Mouse (Mus musculus) embryonic stem cell, embryonic (primary cell): ENCODE data around the gene Cspg4.

Experiments
- CTCF ChIA-PET, 4 experiments: fragments of 300-600 bp in 2 of 4; fragments of 350-600 bp in 2 of 4; sonication (Branson Sonifier 250); formaldehyde crosslinking; loops; one replicate each; lab custom pipeline; 2022; ENCODE audit warnings: inconsistent platforms in 2 of 4; lab: Charles Lee
- POLR2A ChIA-PET, 4 experiments: fragments of 300-600 bp in 2 of 4; fragments of 350-600 bp in 2 of 4; sonication (Branson Sonifier 250); formaldehyde crosslinking; loops; one replicate each; lab custom pipeline; 2022; ENCODE audit warnings: antibody characterized with exemption in 4 of 4, inconsistent platforms in 1 of 4; lab: Charles Lee

The Cspg4 gene

DNA sequence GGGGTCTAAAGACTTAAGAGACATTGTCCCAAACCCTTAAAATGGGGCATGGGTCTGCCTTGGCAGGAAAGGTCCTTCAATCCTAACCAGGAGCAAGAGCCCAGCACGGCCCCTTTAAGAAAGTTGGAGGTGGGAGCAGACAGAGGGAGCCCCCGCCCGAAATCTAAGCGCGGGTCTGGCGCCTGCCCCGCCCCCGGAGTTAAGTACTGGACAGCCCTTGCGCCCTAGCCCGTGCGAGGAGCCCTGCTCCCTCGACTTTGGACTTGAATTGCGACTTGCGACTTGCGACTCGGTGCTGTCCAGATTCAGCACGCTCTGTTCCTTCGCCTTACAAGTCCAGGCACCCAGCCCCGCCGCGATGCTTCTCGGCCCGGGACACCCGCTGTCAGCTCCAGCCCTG is at the start of gene Cspg4:
TSS of gene Cspg4 (plus strand) at position 202 of the 400 bp plus-strand sequence.
- POLR2A ChIA-PET = no interaction called here
- CTCF ChIA-PET = interaction anchor here in 3 of 4 experiments (0.5 to 1.5 kb wide), 4 partner anchors 18 to 86 kb away, joined by 3 to 5 read pairs (median 4); partner anchors contain the start of gene Snupn (in 1 of the 3)

DNA sequence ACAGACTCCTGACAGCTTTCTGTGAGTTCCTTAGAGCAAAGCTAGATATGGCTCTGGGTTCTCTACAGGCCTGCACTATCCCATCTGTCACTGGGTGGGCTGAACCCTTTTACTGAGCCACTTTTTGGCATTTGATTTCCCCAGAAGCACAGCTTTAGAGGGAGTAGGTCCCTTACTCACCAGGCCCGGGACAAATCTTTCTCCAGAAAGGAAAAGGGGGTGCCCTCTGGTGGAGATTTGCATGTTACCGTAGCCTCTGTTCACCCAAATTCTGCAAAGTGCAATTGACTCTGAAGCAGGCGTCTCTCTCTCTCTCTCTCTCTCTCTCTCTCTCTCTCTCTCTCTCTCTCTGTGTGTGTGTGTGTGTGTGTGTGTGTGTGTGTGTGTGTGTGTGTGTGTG is 39.9 kb upstream of the Cspg4 start:
- CTCF ChIA-PET = interaction anchor here (0.6 to 2.1 kb wide), 29 partner anchors 9 to 1008 kb away, joined by 3 to 11 read pairs (median 4); partner anchors contain the start of gene Lingo1 (in 1 of the 4)
- POLR2A ChIA-PET = no interaction called here

DNA sequence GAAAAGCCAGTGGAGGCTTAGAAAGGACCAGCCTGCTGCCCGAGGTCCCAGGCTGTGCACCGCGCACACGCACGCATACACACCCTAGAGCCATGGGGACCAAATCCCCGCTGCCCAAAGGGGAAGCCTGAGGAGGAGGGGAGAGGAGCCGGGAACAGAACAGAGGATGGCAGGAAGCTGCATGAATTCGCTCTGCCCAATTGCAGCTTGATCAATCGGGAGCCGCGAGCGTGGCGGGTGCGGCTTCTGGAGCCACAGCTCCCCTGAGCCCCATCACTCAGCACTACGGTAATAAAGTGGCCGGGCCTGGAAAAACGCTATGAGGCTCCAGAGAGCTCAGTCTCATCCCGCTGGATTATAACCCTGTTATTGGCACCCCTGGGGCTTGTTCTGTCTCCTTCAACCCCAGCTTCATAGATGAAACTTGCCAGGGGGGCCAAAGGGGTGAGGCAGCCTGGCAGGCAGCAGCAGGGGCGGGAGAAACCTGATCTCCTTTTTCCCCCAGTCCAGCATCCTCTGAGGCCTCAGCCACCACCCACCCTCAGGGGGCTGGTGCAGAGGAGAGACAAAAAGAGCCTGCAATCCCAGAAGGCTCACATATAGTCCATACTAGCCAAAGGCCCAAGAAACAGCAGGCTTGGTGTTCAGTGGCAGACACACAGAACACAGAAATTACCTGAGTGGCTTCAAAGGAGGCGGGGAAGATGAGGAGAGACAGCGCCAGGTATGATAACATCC is 39.2 kb upstream of the Cspg4 start:
- ChIA-PET CTCF (interaction anchor here in 3 of 4 experiments (0.6 to 2.1 kb wide), 17 partner anchors 12 to 434 kb away, joined by 3 to 11 read pairs (median 3); partner anchors contain the start of gene Lingo1 (in 1 of the 3)), POLR2A (no interaction called here)

DNA sequence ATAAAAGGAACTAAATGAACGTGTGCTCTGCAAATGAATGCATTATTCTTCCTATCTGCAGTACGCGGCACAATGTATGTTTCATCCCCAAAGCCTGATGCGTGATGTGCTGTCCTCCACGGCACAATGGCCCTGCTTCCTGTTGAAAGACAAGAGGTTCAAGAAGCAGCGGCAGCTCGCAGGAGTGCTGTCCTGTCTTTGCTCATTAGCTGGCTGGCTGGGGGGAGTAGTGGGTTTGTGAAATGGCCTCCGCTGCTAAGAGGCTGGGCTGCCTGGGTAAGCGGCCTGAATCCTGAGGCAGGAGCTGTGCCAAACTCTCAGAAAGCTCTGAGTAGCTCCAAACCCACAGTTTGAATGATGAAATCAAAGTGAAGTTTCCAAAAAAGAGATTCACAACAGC is 36.7 kb upstream of the Cspg4 start:
- POLR2A ChIA-PET = interaction anchor here in 2 of 4 experiments (0.6 to 1.6 kb wide), 4 partner anchors 61 to 1711 kb away, joined by 3 to 7 read pairs (median 3); no protein-coding TSS in a partner anchor
- CTCF ChIA-PET = interaction anchor here in 1 of 4 experiments (0.7 kb wide), 1 partner anchor 220 kb away, joined by 6 read pairs; no protein-coding TSS in a partner anchor

DNA sequence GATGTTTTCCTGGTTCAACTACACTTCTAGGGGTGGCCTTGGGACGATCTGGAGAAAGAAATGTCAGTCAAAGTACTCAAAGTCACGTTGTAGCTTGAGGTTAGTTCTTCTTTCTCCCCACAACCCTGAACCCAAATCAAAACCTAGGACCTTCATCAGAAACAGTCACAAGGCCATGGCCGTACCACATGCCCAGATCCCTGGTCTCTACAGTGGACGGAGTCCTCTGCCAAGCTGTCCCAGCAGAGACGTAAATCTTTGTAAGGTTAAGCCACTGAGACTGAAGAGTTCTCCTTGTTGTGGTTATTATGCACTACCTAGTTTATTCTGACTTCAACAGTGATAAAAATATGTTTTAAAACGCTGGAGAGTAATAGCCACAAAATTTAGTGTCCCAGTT is 36.0 kb upstream of the Cspg4 start:
- POLR2A ChIA-PET = interaction anchor here in 1 of 4 experiments (1.6 kb wide), 1 partner anchor 61 kb away, joined by 3 read pairs; no protein-coding TSS in a partner anchor

DNA sequence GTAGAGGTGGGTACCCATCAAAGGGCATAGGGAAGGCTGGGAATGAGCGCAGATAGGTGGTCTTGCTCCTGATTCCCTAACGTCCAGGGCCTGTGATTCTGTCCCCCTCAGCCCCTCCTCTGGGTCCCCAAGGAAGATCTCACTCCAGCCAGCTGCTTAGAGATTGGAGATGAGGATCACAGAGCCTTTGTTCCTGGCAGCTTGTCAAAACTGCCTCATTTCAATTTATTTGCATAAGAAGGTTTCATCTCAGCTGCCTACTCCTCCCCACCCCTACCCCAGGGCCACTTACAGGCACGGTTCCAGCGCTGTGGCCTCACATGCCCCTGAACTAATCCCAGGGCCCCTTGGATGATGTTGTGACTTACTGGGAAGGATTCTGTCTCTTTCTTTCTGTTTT is 34.7 kb upstream of the Cspg4 start:
- ChIA-PET CTCF (interaction anchor here (0.5 to 1.8 kb wide), 13 partner anchors 13 to 1747 kb away, joined by 3 to 7 read pairs (median 4); no protein-coding TSS in a partner anchor), POLR2A (interaction anchor here in 3 of 4 experiments (0.6 to 1.6 kb wide), 6 partner anchors 17 to 892 kb away, joined by 3 to 5 read pairs (median 3); partner anchors contain the start of gene Scaper (in 1 of the 3))

More for the DNA sequence above, 36.0 kb upstream of the Cspg4 start:
- CTCF ChIA-PET = interaction anchor here in 1 of 4 experiments (1.8 kb wide), 1 partner anchor 19 kb away, joined by 6 read pairs; no protein-coding TSS in a partner anchor

DNA sequence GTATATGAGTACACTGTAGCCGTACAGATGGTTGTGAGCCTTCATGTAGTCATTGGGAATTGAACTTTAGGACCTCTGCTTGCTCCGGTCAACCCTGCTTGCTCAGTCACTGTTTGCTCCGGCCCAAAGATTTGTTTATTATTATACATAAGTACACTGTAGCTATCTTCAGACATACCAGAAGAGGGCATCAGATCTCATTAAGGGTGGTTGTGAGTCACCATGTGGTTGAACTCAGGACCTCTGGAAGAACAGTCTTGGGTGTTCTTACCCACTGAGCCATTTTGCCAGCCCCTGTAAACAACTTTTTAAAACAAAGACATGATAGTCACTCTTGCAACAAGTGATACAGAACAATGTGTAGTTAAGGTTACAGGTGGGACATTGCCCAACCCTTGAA is 32.9 kb upstream of the Cspg4 start:
- ChIA-PET CTCF (interaction anchor here in 3 of 4 experiments (0.7 to 2.3 kb wide), 5 partner anchors 12 to 563 kb away, joined by 3 to 10 read pairs (median 4); no protein-coding TSS in a partner anchor), POLR2A (interaction anchor here in 1 of 4 experiments (1.4 kb wide), 1 partner anchor 11 kb away, joined by 3 read pairs; no protein-coding TSS in a partner anchor)

DNA sequence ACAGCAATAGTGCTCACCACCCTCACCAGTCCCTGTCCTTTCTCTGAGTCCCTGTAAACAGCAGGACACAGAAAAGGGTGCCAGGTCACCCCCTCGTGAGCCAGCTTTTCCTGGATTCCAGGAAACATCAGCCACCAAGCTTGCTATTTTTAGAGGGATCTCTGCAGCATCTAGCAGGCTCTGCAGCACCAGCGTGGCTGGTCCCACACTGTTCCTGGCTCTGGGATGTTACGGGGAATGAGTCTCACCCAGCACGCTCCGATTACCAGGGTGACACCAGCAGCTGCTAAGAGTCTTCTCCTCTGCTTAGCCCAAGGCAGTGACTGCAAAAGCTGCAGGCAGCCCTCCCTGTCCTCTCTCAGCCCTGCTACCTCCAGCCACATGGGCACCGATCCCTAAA is 31.9 kb upstream of the Cspg4 start:
- ChIA-PET POLR2A (interaction anchor here in 1 of 4 experiments (0.5 to 0.6 kb wide), 2 partner anchors 298 to 384 kb away, joined by 4 to 5 read pairs; no protein-coding TSS in a partner anchor), CTCF (interaction anchor here in 3 of 4 experiments (0.6 to 2.3 kb wide), 5 partner anchors 11 to 35 kb away, joined by 3 to 10 read pairs (median 4); no protein-coding TSS in a partner anchor)

DNA sequence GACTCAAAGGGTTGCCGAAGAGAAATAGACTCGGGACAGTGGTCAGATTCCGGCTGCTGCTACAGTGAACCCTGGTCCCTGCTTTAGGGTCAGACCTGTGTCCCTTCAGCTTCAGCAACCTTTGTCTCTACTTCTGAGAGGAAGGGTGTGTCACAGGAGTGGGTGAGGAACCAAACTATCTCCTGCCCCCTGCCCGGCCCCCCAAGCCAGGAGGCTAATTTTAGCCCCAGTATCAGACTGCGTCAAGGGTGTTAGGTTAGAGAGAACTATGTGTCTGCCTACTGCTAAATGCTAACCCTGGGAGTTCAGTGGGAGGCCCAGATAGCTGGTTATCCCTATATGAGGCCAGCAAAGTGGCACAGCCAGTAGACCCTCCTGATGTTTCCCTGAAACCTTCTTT is 29.7 kb upstream of the Cspg4 start:
- POLR2A ChIA-PET = interaction anchor here in 1 of 4 experiments (0.7 kb wide), 1 partner anchor 38 kb away, joined by 3 read pairs; no protein-coding TSS in a partner anchor
- CTCF ChIA-PET = interaction anchor here in 2 of 4 experiments (0.6 to 0.8 kb wide), 2 partner anchors 12 to 1443 kb away, joined by 3 read pairs; no protein-coding TSS in a partner anchor

DNA sequence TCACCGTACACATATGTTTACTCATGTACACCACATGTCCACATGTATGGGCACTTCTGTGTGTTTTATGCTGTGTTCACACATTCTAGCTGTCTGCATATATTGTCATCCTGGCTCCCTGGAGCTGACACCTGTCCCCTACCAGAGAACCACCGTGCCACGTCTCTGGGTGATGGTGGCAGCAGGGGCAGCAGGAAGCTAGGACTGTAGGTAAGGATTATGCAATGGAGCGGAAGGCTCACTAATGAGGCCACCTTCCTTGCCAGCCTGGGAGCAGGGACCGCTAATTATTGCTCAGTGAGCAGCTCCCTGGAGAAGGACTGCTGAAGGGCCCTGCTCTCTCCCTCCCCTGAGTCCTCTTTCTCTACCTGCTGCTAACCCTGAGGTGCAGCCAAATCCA is 24.1 kb upstream of the Cspg4 start:
- POLR2A ChIA-PET = no interaction called here

DNA sequence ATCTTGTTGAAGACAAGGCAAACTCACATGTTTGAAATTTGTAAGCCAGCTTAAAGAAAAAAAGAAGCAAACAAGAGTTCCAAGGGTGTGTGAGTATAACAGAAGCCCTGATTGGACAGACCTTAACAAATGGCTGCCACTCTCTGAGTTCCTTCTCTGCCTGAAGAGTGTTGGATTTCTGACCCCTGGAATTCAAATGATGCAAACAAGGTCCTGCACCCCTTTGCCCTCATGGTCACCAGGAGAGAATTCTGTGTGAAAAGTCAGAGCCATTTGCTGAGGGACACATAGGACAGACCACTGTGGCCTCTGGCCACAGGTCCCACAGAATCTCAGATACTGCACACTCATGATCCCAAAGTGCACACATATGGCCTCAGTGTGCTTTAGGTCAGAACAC is 23.0 kb upstream of the Cspg4 start:
- ChIA-PET POLR2A (no interaction called here), CTCF (no interaction called here)

More for the DNA sequence above, 24.1 kb upstream of the Cspg4 start:
- CTCF ChIA-PET = no interaction called here

DNA sequence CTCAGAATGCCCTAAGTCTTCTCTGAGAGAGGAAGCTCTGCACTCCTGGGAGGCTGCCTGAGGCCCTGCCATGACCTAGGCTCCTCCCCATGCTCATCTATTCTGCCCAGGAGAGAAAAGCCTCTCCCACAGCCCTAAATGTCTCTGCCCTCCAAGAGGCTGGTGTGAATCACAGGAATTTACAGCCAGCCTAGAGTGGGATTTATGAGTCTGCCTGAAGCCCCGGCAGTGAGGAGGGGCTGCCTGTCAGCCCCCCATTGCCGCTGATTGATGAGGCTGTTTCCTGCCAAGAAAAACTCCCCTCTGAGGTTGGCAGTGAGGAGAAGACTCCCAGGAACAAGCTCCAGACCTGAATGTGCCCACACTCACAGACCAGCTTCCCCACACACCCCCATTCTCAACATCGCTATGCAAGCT is 22.5 kb upstream of the Cspg4 start:
- CTCF ChIA-PET = no interaction called here
- POLR2A ChIA-PET = no interaction called here

DNA sequence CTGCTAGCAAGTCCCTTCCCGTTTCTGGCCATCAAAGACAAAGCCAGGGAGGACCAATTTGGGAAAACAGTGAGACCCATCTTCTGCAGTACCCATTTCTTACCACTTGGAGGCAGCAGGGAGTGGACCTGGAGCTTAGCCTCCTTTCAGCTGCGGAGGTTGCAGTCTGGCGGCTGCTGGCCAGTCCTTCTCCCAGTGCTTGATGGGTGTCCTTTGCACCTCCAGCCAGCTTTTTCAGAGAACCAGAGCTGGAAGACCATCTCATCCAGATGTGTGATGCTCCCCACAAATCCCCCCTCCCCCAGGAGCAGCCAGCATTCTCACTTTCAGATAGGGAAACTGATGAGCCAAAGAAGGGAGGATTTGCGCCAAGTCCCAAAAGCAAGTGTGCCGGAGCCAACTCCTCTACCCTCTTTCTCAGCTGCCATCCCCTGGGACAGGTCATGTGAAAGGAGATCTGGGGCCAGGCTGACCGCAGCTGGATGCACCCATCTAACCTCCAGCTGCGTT is 21.1 kb upstream of the Cspg4 start:
- ChIA-PET CTCF (interaction anchor here (0.5 to 2.0 kb wide), 29 partner anchors 9 to 654 kb away, joined by 3 to 17 read pairs (median 4); partner anchors contain the start of gene Ptpn9 (in 1 of the 4)), POLR2A (interaction anchor here in 1 of 4 experiments (1.5 kb wide), 1 partner anchor 42 kb away, joined by 5 read pairs; no protein-coding TSS in a partner anchor)

DNA sequence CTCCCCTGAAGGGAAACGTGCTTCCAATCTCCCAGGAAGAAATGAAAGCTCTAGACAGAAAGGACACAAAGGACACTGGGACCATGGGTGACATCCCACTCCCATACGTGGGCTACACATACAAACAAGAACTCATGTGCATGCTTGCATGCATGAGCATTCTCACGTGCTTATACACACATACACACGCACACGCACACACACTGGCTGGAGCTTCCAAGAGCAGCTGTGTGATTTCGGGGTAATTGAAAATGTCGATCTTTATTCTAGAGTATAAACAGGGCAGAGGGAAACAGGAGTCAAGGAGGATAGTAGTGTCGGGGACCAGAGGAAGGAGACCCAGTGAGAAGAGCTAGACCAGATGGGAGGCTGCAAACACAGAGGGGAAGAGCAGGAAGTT is 20.2 kb upstream of the Cspg4 start:
- CTCF ChIA-PET = interaction anchor here in 3 of 4 experiments (0.5 to 2.0 kb wide), 10 partner anchors 16 to 212 kb away, joined by 3 to 17 read pairs (median 4); no protein-coding TSS in a partner anchor
- POLR2A ChIA-PET = interaction anchor here in 1 of 4 experiments (0.6 to 1.5 kb wide), 3 partner anchors 31 to 191 kb away, joined by 3 to 5 read pairs (median 3); no protein-coding TSS in a partner anchor

DNA sequence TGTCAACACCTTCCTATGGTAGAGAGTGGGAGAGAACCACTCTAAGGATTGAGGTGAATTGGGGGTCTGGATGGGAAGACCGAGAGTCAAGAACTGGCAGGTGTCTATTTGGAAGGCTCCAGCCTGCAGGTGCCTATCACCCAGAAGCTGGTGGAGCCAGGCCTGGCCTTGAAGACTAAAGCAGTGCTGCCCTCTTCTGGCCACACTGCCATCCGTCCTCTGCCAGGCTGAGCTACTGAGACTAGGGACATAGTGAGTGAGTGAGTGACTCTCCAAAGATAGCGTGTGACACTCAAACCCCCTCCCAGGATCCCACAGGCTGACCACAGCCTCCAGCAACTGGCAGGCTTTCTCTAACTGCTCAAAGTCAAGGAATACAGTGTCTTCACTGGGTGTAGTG is 17.3 kb upstream of the Cspg4 start:
- POLR2A ChIA-PET = interaction anchor here in 3 of 4 experiments (1.0 kb wide), 4 partner anchors 46 to 211 kb away, joined by 3 to 4 read pairs (median 3); partner anchors contain the start of gene Lingo1 (in 1 of the 3)
- CTCF ChIA-PET = interaction anchor here (0.5 to 1.9 kb wide), 67 partner anchors 8 to 909 kb away, joined by 3 to 23 read pairs (median 4); partner anchors contain the start of genes Cspg4 (in 1 of the 4), Lingo1 (in 1 of the 4), Pstpip1 (in 1 of the 4) and Scaper (in 1 of the 4)

DNA sequence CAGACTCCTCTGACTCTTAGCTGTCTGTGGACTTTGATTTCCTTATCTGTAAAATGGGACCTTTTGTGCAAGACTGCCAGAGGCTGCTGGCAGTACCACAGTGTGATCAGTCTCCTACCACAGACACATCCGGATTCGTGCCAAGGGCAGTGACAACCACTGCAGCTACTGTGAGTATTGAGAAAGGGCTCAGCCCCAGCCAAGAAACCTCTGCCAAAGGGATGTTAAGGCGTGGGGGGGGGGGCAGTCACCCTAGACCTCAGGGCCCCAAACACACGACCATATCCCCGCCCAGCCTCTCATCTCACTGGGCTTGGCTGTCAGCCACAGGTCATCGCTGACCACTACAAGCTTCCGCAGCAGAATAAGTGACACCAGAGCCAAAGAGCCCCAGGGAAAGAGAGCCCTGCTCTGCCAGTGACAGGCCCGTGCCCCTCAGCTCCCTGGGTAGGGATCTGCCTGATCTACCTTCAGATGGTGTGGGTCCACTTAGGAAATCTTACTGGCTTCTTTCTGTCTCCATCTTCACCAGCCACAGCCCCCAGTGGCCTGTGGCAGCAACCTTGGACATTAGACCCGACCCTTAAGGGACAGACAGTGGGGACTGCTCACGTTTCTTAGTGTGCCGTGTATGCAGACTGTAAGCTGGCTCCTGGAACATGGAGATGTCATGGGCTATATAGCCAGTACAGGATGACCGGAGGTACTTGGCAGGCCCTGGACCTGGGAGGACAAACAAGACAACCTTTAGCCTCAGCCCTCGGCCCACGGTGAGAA is 14.5 kb upstream of the Cspg4 start:
- ChIA-PET POLR2A (interaction anchor here in 1 of 4 experiments (0.7 kb wide), 1 partner anchor 319 kb away, joined by 5 read pairs; no protein-coding TSS in a partner anchor), CTCF (interaction anchor here (0.5 to 1.9 kb wide), 6 partner anchors 20 to 281 kb away, joined by 3 to 6 read pairs (median 4); no protein-coding TSS in a partner anchor)

DNA sequence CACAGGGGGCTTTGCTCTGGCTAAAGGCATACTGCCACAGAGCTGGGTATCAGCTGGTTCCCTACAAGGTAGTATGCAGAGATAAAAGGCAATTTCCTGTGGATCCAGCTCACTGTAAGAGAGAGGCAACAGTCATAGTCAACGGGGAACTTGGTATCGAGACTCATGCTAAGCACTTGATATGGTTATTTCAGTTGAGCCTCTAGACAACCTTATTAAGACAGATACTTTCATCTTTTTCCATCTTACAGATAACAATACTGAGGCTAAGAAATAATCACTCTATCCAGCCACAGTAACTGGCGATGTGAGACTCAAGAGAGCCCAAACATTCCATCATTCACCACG is 14.0 kb upstream of the Cspg4 start:
- ChIA-PET CTCF (interaction anchor here in 2 of 4 experiments (0.5 to 1.6 kb wide), 2 partner anchors 212 to 213 kb away, joined by 3 to 4 read pairs; no protein-coding TSS in a partner anchor), POLR2A (no interaction called here)
